19 mouse cellular contexts compared by ENCODE assay signal in genomic region chr16:64889496-64889895, GRCm38 (mm10).
"Had no signal": no experiment of that assay in that cellular context is flagged by ENCODE, and none has a peak within 500 bp of the region (broad histone marks: within the 10 kb centered on the region; RNA-seq: fewer than 3 reads in every experiment).

No protein-coding gene starts in this region.

- H3K36me3 ChIP-seq: lung, embryonic 15.5 days; midbrain, embryonic 10.5 days; midbrain, embryonic 12.5 days; neural tube, embryonic 13.5 days; neural tube, embryonic 15.5 days had no signal

- DNase-seq: liver, postnatal 0 days; lung, adult 2 months; lung, postnatal 14 days; lung, postnatal 4 days; midbrain, embryonic 14.5 days; retina, postnatal 1 day; right cerebral cortex, adult 18-20 months; right cerebral cortex, postnatal 25 days; right cerebral cortex, postnatal 4 days; spleen, adult 18-20 months; thymus, adult 18-20 months; thymus, postnatal 14 days; thymus, postnatal 36 days had no signal

- H3K9me3 ChIP-seq: lung, embryonic 15.5 days; midbrain, embryonic 10.5 days; midbrain, embryonic 12.5 days; neural tube, embryonic 13.5 days; neural tube, embryonic 15.5 days had no signal

- H3K4me1 ChIP-seq: lung, embryonic 15.5 days; neural tube, embryonic 15.5 days had no signal

- H3K27me3 ChIP-seq: lung, embryonic 15.5 days; midbrain, embryonic 12.5 days; neural tube, embryonic 13.5 days; neural tube, embryonic 15.5 days had no signal

- H3K4me3 ChIP-seq: lung, embryonic 15.5 days; midbrain, embryonic 10.5 days; midbrain, embryonic 12.5 days; myocyte; neural tube, embryonic 13.5 days; neural tube, embryonic 15.5 days had no signal
